Mouse (Mus musculus) gastrocnemius, adult 2 months (tissue): ENCODE measurements at regions not wholly inside any gene's neighbourhood (a gene's known extent, or its start where the extent isn't known, plus 50 kb on each side); places are given as distances from the start of the nearest gene placed in this dataset.
A peak's percentile ranks its signal among the peaks of the same experiment; 100 is the strongest.

Source experiments
- DNase-seq: peaks from one replicate; pipeline ENCODE4 v3.0.0; 2022
- H3K27ac ChIP-seq: fragments of 200-600 bp; 2 replicates; pipeline ENCODE4 v1.8.1; 2022; ENCODE audit warnings: mild to moderate bottlenecking
- H3K4me3 ChIP-seq: fragments of 200-600 bp; 2 replicates; pipeline ENCODE4 v1.8.1; 2022; ENCODE audit warnings: mild to moderate bottlenecking, moderate library complexity
- CTCF ChIP-seq: fragments of 200-600 bp; IDR thresholded peaks from 2 replicates; pipeline ENCODE4 v1.8.1; 2022; ENCODE audit warnings: antibody characterized with exemption, mild to moderate bottlenecking, moderate library complexity
- intact Hi-C: fragments of 180-260 bp; cut with DNase I; formaldehyde crosslinking; loops from one replicate; pipeline ENCODE4 v1.15.1; 2025

DNA sequence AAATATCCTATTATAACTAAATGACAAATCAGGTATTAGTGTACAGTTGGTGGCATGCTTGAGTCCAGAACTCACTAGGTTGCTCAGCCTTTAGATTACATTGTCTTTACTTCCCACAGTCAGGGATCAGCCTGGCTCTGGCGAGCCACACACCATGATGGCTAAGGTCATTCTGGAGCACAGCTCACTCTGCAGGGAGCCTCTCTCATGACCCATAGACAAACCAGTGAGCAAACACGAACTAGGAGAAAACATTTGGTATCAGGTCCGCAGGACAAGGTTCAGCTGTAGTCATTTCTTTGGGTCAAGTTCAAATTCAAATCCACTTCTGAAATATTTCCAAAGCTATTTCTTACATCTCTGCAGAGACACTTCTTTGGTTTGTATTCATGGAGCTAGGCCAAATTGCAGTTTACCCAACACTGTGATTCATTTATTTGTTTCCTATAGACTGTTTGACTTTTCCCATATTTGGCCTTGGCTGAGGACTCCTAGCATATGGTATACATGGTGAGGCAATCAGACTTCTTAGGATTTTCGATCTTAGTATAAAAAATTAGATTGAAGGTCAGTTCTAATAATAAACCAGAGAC, 64.5 kb upstream of the Eed start:
- H3K4me3 ChIP-seq = no peak overlapping the region
- peak overlapping the region; percentile 46 for H3K27ac ChIP-seq
- intact Hi-C loops = no loop called here
- TF ChIP-seq CTCF = no peak
- no peak for DNase-seq

DNA sequence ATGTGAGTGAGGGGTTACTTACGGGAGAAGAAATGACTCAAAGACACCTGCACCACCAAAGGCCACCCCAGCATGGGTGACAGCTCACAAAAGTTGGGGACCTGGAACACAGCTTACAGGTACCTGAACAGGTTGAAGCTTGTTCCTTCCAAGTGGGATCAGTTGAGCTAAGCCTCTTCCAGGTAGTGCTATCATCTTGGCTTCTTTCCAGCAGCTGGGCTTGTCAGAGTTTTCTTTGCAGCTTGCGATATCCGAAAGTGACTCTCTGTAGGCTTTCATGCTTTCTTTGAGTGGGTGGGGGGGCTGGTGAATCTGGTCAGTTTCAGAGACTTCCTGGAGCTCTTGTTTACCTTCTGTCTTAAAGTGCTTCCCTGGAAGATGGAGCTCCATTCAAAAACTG, 65.4 kb upstream of the Eed start:
- Histone ChIP-seq H3K4me3 (no peak overlapping the region), H3K27ac (0 out of 2 replicates have a peak overlapping the region, but pooled peaks have one; percentile 20)
- no peak for TF ChIP-seq CTCF
- no peak for DNase-seq
- intact Hi-C loops = no loop called here

DNA sequence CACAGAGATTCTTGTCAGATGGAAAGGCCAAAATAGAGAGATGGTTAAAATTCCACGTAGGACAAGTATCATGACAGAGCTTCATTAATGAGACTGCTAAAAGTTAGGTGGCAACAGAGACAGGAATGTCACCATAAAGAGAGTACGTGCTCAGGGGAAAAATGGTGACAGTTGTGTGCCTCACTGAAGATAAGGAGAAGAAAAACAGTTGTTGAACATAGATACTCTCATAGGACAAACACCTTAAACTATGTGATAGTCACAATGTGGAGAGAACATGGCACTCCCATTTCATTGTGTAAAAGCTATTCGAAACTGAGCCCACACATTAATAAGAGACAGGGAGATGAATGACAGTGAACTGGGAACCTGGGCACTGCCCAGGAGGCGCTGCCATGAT, 66.1 kb upstream of the Eed start:
- H3K27ac ChIP-seq = peak overlapping the region; percentile 91; the same call in 1 of the 2 replicates
- intact Hi-C loops = no loop called here
- H3K4me3 ChIP-seq = no peak overlapping the region
- no peak for TF ChIP-seq CTCF
- DNase-seq = no peak

GRCm38 (mm10) chr7:90048401-90049307, 67.9 kb upstream of the Eed start:
- TF ChIP-seq CTCF = no peak
- Histone ChIP-seq H3K27ac (peak overlapping the region; percentile 91), H3K4me3 (no peak overlapping the region)
- intact Hi-C loops = no loop called here
- peak; percentile 50 for DNase-seq

DNA sequence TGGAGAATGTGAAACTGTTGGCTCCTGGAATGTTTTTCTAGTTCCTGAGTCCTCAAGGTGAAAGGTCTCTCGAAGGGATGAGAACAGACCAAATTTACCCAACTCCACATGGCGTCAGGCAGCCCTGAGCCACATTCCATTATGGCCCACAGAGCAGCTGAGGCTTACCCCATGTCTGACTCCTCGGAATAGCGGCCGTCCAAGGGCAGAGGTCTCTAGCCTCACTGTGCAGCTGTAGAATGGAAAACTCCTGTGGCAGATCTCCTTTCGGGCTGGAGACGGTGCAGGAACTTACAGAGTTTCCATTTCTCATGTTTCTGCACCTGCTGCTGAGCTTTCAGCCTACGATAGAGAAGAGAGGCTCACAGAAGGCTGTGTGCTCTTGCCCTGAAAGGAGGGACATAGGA, 69.1 kb upstream of the Eed start:
- TF ChIP-seq CTCF = no peak
- peak; percentile 80 for DNase-seq
- Histone ChIP-seq H3K27ac (peak overlapping the region; percentile 91), H3K4me3 (peak overlapping the region; percentile 38)
- intact Hi-C loops = no loop called here

- Histone ChIP-seq H3K4me3 (peak overlapping the region; percentile 54), H3K27ac (peak overlapping the region; percentile 82)
- intact Hi-C loops = loop anchor here (5.0 kb wide), 1 partner anchor 72 kb away; no protein-coding TSS in a partner anchor
- no peak for TF ChIP-seq CTCF
- DNase-seq = peak; percentile 49
Observed at GRCm38 (mm10) chr7:90054795-90055511, 74.2 kb upstream of the Eed start.

DNA sequence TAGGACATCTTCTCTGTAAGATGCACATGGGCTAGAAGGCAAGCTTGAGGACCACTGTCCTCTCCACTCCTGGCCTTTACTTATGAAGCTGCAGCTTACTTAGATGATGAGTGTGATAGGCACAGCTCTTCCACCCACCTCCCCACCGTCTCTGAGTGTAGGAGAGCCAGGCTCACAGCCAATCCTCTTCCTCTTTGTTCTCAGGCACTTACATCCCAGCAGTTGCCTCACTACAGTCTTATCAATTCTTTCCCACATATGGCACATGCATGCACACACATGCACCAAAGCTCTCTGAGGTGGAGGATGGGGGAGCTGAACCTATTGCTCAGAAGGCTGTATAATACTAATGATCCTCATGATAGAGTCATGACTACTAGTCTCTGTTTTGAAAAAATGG, 72.1 kb upstream of the Picalm start:
- Histone ChIP-seq H3K4me3 (no peak overlapping the region), H3K27ac (no peak overlapping the region)
- DNase-seq = no peak
- no peak for TF ChIP-seq CTCF
- intact Hi-C loops = loop anchor here (5.0 kb wide), 1 partner anchor 69 kb away; no protein-coding TSS in a partner anchor

DNA sequence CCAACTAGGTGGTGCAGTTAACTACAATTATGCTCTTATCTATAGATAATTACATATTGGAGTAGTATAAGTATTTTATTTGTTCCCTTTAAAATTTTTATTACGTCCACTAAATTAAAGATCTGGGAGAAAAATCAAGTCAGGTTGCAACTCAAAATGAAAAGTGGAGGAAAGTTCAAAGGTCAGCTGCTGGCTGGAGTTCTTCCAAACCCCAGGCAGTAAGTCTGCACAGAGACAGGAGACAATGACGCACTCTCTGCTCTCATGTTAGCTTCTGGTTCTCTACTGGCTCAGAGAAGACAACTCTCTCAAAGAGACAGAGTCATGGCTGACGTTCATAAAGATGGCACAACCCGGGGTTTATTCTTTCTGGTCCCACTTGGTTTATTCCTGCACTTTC, 71.4 kb upstream of the Picalm start:
- TF ChIP-seq CTCF = no peak
- Histone ChIP-seq H3K4me3 (no peak overlapping the region), H3K27ac (0 out of 2 replicates have a peak overlapping the region, but pooled peaks have one; percentile 12)
- intact Hi-C loops = loop anchor here (5.0 kb wide), 1 partner anchor 69 kb away; no protein-coding TSS in a partner anchor
- DNase-seq = no peak

DNA sequence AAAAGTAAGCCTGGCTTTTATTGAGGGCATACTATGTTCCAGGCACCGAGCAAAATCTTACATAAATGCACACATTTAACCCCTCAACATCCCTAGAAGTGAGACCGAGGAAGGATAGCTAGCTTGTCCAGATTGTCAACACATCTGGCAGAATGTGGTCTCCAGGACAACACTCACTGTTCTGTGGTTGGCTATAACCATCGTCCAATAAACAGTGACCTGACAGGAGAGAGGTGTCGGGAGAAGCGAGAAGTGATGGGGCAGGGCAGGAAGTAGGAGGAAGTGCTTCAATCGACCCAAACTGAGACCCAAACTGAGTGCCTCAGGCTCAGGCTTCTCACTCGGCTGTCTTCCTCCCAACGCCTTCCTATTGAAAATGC, 70.8 kb upstream of the Picalm start:
- no peak for TF ChIP-seq CTCF
- no peak overlapping the region for H3K4me3 ChIP-seq
- no peak for DNase-seq
- H3K27ac ChIP-seq = peak overlapping the region; percentile 81
- intact Hi-C loops = loop anchor here (5.0 kb wide), 1 partner anchor 68 kb away; no protein-coding TSS in a partner anchor

GRCm38 (mm10) chr7:90059629-90060301, 70.2 kb upstream of the Picalm start:
- H3K27ac ChIP-seq = peak overlapping the region; percentile 81
- no peak overlapping the region for H3K4me3 ChIP-seq
- no peak for TF ChIP-seq CTCF
- intact Hi-C loops = loop anchor here (5.0 kb wide), 1 partner anchor 68 kb away; no protein-coding TSS in a partner anchor
- DNase-seq = peak; percentile 68

- TF ChIP-seq CTCF = no peak
- Histone ChIP-seq H3K4me3 (no peak overlapping the region), H3K27ac (peak overlapping the region; percentile 81)
- intact Hi-C loops = no loop called here
- DNase-seq = peak; percentile 36
Observed at GRCm38 (mm10) chr7:90060343-90061175, 69.5 kb upstream of the Picalm start.
